ENCODE assay signal across 8 mouse cellular contexts in the genomic region with DNA sequence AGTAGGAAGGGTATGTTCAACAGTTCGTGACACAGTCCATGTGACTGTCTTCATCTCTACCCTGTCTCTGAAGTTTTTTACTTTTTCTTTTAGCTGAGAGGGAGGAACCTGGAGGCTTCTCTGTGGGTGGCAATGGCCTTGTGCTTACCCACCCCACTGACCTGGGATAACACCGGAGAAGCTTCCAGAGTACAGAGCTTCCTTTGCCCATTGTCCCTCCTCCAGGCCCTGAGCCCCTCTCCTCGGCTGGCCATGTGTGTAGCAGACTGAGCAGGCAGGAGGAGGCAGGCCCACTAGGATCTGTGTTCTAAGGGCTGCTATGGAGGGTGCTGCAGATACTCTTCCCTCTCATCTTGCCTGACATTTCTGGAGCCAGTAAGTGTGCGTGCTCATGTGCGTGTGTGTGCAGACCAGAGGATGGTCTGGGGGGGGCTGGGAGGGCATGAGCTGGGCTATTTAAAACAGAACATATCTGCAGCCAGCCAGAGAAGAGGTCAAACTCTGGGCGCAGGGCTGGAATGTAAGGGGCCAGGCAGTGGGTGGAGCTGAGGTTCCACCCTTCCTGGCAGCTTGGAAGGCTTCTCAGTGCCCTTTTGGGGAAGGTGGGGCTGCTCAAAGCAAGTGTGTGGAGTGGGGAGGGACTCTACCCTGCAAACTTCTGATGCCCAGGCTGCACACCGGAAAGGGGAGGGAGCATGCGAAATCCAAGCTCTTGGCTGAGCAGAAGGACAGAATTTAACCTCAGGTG.
A peak's percentile ranks its signal among the peaks of the same experiment; 100 is the strongest.
DNase-seq lines count a peak whose midpoint lies in the region; ATAC-seq and TF ChIP-seq lines count a peak whose summit lies in the region.

No protein-coding gene starts in this region.

- H3K4me1 ChIP-seq in heart, embryonic 12.5 days (replicated peaks), result peaks cover 69% of the 10 kb centered on the region
- H3K4me1 ChIP-seq in kidney, postnatal 0 days (replicated peaks; ENCODE audit: insufficient read depth, low read length), result peaks cover 38% of the 10 kb centered on the region

- H3K4me3 ChIP-seq in heart, embryonic 12.5 days, result peak overlapping the region; percentile 13
- no peak overlapping the region for H3K4me3 ChIP-seq in kidney, postnatal 0 days (replicated peaks; ENCODE audit: low read depth, low read length)

- H3K27me3 ChIP-seq in heart, embryonic 12.5 days (replicated peaks), result no peaks in the 10 kb centered on the region
- no peaks in the 10 kb centered on the region for H3K27me3 ChIP-seq in kidney, postnatal 0 days (ENCODE audit: insufficient read depth, low read length)

- peak; percentile 13 to 26 for DNase-seq in spleen, postnatal 36 days (ENCODE audit: low spot score in 2 of 2)
- DNase-seq in spleen, adult 12 weeks (ENCODE audit: low spot score), result no peak
- peak; percentile 69 for DNase-seq in kidney, postnatal 0 days (ENCODE audit: low spot score)
- DNase-seq in lung, postnatal 25 days (ENCODE audit: low spot score), result peak; percentile 72
- peak; percentile 39 for DNase-seq in thymus, postnatal 4 days
- no peak for DNase-seq in layer of hippocampus, postnatal 10 days (ENCODE audit: low spot score in 2 of 2)
- no peak for DNase-seq in retina, embryonic 14.5 days (ENCODE audit: low spot score)

- H3K9ac ChIP-seq in heart, embryonic 12.5 days, result peak overlapping the region; percentile 60
- no peak overlapping the region for H3K9ac ChIP-seq in kidney, postnatal 0 days (ENCODE audit: low read depth, low read length)

- peak overlapping the region; percentile 98 for H3K27ac ChIP-seq in heart, embryonic 12.5 days (ENCODE audit: poor library complexity, severe bottlenecking)
- peak overlapping the region; percentile 81 for H3K27ac ChIP-seq in kidney, postnatal 0 days

- TF ChIP-seq CTCF in kidney, postnatal 0 days (IDR thresholded peaks at IDR 0.05; ENCODE audit: low read depth), result no peak

- no peaks in the 10 kb centered on the region for H3K36me3 ChIP-seq in heart, embryonic 12.5 days
- H3K36me3 ChIP-seq in kidney, postnatal 0 days (ENCODE audit: insufficient read depth, low read length), result no peaks in the 10 kb centered on the region

- 15% methylated on average over 8 of the region's 8 CpGs for WGBS in heart, embryonic 12.5 days
- WGBS in kidney, postnatal 0 days, result 25% methylated on average over 8 of the region's 8 CpGs

- H3K4me2 ChIP-seq in heart, embryonic 12.5 days, result peak overlapping the region; percentile 56
- 0 out of 2 replicates have a peak overlapping the region, but pooled peaks have one; percentile 1 for H3K4me2 ChIP-seq in kidney, postnatal 0 days (ENCODE audit: low read length)

- H3K9me3 ChIP-seq in heart, embryonic 12.5 days (replicated peaks), result no peaks in the 10 kb centered on the region
- no peaks in the 10 kb centered on the region for H3K9me3 ChIP-seq in kidney, postnatal 0 days (replicated peaks; ENCODE audit: low read length)

- peak; percentile 87 for ATAC-seq in heart, embryonic 12.5 days (ENCODE audit: insufficient number of reproducible peaks, low FRiP score)
- ATAC-seq in kidney, postnatal 0 days (replicated peaks; ENCODE audit: low FRiP score, low read depth), result peak; percentile 73

Comparison
In these comparisons a context has a peak if more than half of its experiments do, and no peak if none do; other contexts are left out.
1. DNase-seq: peak in spleen, postnatal 36 days (2 of 2), kidney, postnatal 0 days (single experiment), lung, postnatal 25 days (single experiment) and thymus, postnatal 4 days (single experiment); none in spleen, adult 12 weeks (single experiment), layer of hippocampus, postnatal 10 days (0 of 2) and retina, embryonic 14.5 days (single experiment).